Comparison of ENCODE assay signal across 14 mouse cellular contexts in genomic region chr15:97323466-97323865, GRCm38 (mm10).
DNase-seq lines count a peak whose midpoint lies in the region; ATAC-seq and TF ChIP-seq lines count a peak whose summit lies in the region.
"Had no signal": no experiment of that assay in that cellular context is flagged by ENCODE, and none has a peak within 500 bp of the region (broad histone marks: within the 10 kb centered on the region; RNA-seq: fewer than 3 reads in every experiment).

No protein-coding gene starts in this region.

- no peak for TF ChIP-seq POLR2A in lung, adult 2 months (IDR thresholded peaks at IDR 0.05; ENCODE audit: borderline replicate concordance, extremely low read depth, low read depth, low read length)

- H3K27me3 ChIP-seq in heart, embryonic 10.5 days (ENCODE audit: insufficient read depth, poor library complexity, severe bottlenecking), result no peaks in the 10 kb centered on the region
- no peaks in the 10 kb centered on the region for H3K27me3 ChIP-seq in kidney, embryonic 15.5 days
- no peaks in the 10 kb centered on the region for H3K27me3 ChIP-seq in midbrain, embryonic 14.5 days (ENCODE audit: control insufficient read depth, insufficient read depth, low read length)
- H3K27me3 ChIP-seq: liver, embryonic 13.5 days; neural tube, embryonic 13.5 days had no signal

- H3K36me3 ChIP-seq in heart, embryonic 10.5 days, result no peaks in the 10 kb centered on the region
- 0 out of 2 replicates have a peak, but pooled peaks cover 3% of the 10 kb centered on the region for H3K36me3 ChIP-seq in kidney, embryonic 15.5 days
- H3K36me3 ChIP-seq in midbrain, embryonic 14.5 days (ENCODE audit: control insufficient read depth, insufficient read depth, low read length), result no peaks in the 10 kb centered on the region
- H3K36me3 ChIP-seq: liver, embryonic 13.5 days; neural tube, embryonic 13.5 days had no signal

- H3K9me3 ChIP-seq in heart, embryonic 10.5 days, result no peaks in the 10 kb centered on the region
- 0 out of 2 replicates have a peak, but pooled peaks cover 3% of the 10 kb centered on the region for H3K9me3 ChIP-seq in kidney, embryonic 15.5 days (replicated peaks)
- no peaks in the 10 kb centered on the region for H3K9me3 ChIP-seq in midbrain, embryonic 14.5 days (ENCODE audit: control insufficient read depth, low read length)
- H3K9me3 ChIP-seq: liver, embryonic 13.5 days had no signal

- no peak overlapping the region for H3K9ac ChIP-seq in kidney, embryonic 15.5 days
- H3K9ac ChIP-seq in midbrain, embryonic 14.5 days (replicated peaks; ENCODE audit: low read length), result no peak overlapping the region
- H3K9ac ChIP-seq: liver, embryonic 13.5 days; neural tube, embryonic 13.5 days had no signal

- no peak for TF ChIP-seq CTCF in lung, adult 2 months (IDR thresholded peaks at IDR 0.05; ENCODE audit: insufficient read depth, low read length)

- WGBS in heart, embryonic 10.5 days, result 54% methylated on average over 24 of the region's 24 CpGs
- WGBS in kidney, embryonic 15.5 days, result 78% methylated on average over 24 of the region's 24 CpGs
- WGBS in lung, adult 2 months, result 63% methylated on average over 24 of the region's 24 CpGs
- 85% methylated on average over 24 of the region's 24 CpGs for WGBS in midbrain, embryonic 14.5 days

- peak overlapping the region; percentile 32; the same call in 1 of the 2 replicates for H3K4me3 ChIP-seq in heart, embryonic 10.5 days
- H3K4me3 ChIP-seq in kidney, embryonic 15.5 days (replicated peaks), result no peak overlapping the region
- no peak overlapping the region for H3K4me3 ChIP-seq in lung, adult 2 months (replicated peaks; ENCODE audit: extremely low read depth, low read depth, low read length)
- no peak overlapping the region for H3K4me3 ChIP-seq in midbrain, embryonic 14.5 days (replicated peaks; ENCODE audit: low read depth, low read length)
- H3K4me3 ChIP-seq: liver, embryonic 13.5 days; neural tube, embryonic 13.5 days had no signal

- no peak for DNase-seq in heart, embryonic 10.5 days (ENCODE audit: low spot score)
- DNase-seq in heart, adult 11 months, result no peak
- DNase-seq in kidney, adult 8-10 months, result no peak
- DNase-seq in lung, postnatal 4 days, result peak; percentile 17 to 42
- DNase-seq in lung, adult 2 months, result no peak
- no peak for DNase-seq in midbrain, embryonic 14.5 days
- DNase-seq in cerebellum, postnatal 25 days, result no peak
- DNase-seq: cerebellum, postnatal 36 days; gastrocnemius, postnatal 36 days; kidney, adult 18-20 months; liver, embryonic 13.5 days; thymus, adult 18-20 months had no signal

- ATAC-seq in kidney, embryonic 15.5 days (replicated peaks; ENCODE audit: low FRiP score), result no peak
- ATAC-seq in midbrain, embryonic 14.5 days (ENCODE audit: low FRiP score, low TSS enrichment), result no peak

- H3K27ac ChIP-seq in heart, embryonic 10.5 days, result no peak overlapping the region
- H3K27ac ChIP-seq in kidney, embryonic 15.5 days, result no peak overlapping the region
- H3K27ac ChIP-seq in midbrain, embryonic 14.5 days (replicated peaks; ENCODE audit: low read depth, low read length), result peak overlapping the region; percentile 37; the same call in 1 of the 2 replicates
- H3K27ac ChIP-seq: liver, embryonic 13.5 days; neural tube, embryonic 13.5 days had no signal

- peak overlapping the region; percentile 34 for H3K4me2 ChIP-seq in kidney, embryonic 15.5 days
- no peak overlapping the region for H3K4me2 ChIP-seq in midbrain, embryonic 14.5 days (ENCODE audit: low read length)
- H3K4me2 ChIP-seq: liver, embryonic 13.5 days; neural tube, embryonic 13.5 days had no signal

- 0 out of 2 replicates have a peak, but pooled peaks cover 3% of the 10 kb centered on the region for H3K4me1 ChIP-seq in heart, embryonic 10.5 days
- H3K4me1 ChIP-seq in kidney, embryonic 15.5 days, result peaks cover 12% of the 10 kb centered on the region
- H3K4me1 ChIP-seq in lung, adult 2 months (ENCODE audit: control insufficient read depth, insufficient read depth, low read length), result no peaks in the 10 kb centered on the region
- H3K4me1 ChIP-seq in midbrain, embryonic 14.5 days (ENCODE audit: control insufficient read depth, insufficient read depth, low read length), result peaks cover 3% of the 10 kb centered on the region; the same call in 1 of the 2 replicates
- H3K4me1 ChIP-seq: liver, embryonic 13.5 days had no signal

Comparison
In these comparisons a context has a peak if more than half of its experiments do, and no peak if none do; other contexts are left out.
1. DNase-seq: peak in lung, postnatal 4 days (2 of 2); none in heart, embryonic 10.5 days (single experiment), heart, adult 11 months (single experiment), kidney, adult 8-10 months (0 of 2), lung, adult 2 months (single experiment), midbrain, embryonic 14.5 days (single experiment) and cerebellum, postnatal 25 days (0 of 2).